Comparison of ENCODE assay signal across 16 mouse cellular contexts in genomic region chr11:86652578-86652979, GRCm38 (mm10). TPM values are rescaled to one million over a fixed set of nuclear protein-coding genes. Genes with fewer than 3 reads are reported as not detected.
A peak's percentile ranks its signal among the peaks of the same experiment; 100 is the strongest.
DNase-seq lines count a peak whose midpoint lies in the region; ATAC-seq and TF ChIP-seq lines count a peak whose summit lies in the region.
"Had no signal": no experiment of that assay in that cellular context is flagged by ENCODE, and none has a peak within 500 bp of the region (broad histone marks: within the 10 kb centered on the region; RNA-seq: fewer than 3 reads in every experiment).

No protein-coding gene starts in this region.

- no peaks in the 10 kb centered on the region for H3K9me3 ChIP-seq in lung, postnatal 0 days (ENCODE audit: low read length)
- H3K9me3 ChIP-seq: embryonic facial prominence, embryonic 10.5 days; forebrain, embryonic 13.5 days; stomach, embryonic 15.5 days had no signal

- H3K9ac ChIP-seq in lung, postnatal 0 days (replicated peaks; ENCODE audit: low read depth), result no peak overlapping the region
- H3K9ac ChIP-seq: forebrain, embryonic 13.5 days; stomach, embryonic 15.5 days had no signal

- no peaks in the 10 kb centered on the region for H3K4me1 ChIP-seq in lung, postnatal 0 days (ENCODE audit: insufficient read depth, low read depth, low read length)
- H3K4me1 ChIP-seq in lung, adult 2 months (ENCODE audit: control insufficient read depth, insufficient read depth, low read length), result peaks cover 2% of the 10 kb centered on the region
- H3K4me1 ChIP-seq: embryonic facial prominence, embryonic 10.5 days; stomach, embryonic 15.5 days had no signal

- no peak for TF ChIP-seq CTCF in lung, postnatal 0 days (IDR thresholded peaks at IDR 0.05)
- no peak for TF ChIP-seq CTCF in lung, adult 2 months (IDR thresholded peaks at IDR 0.05; ENCODE audit: insufficient read depth, low read length)

- H3K27ac ChIP-seq in lung, postnatal 0 days (ENCODE audit: low read length), result no peak overlapping the region
- H3K27ac ChIP-seq: embryonic facial prominence, embryonic 10.5 days; forebrain, embryonic 13.5 days; kidney, postnatal 0 days; stomach, embryonic 15.5 days had no signal

- H3K27me3 ChIP-seq in lung, postnatal 0 days (replicated peaks; ENCODE audit: insufficient read depth, low read length), result no peaks in the 10 kb centered on the region
- H3K27me3 ChIP-seq: forebrain, embryonic 13.5 days; stomach, embryonic 15.5 days had no signal

- peak; percentile 39 for ATAC-seq in lung, postnatal 0 days
- peak; percentile 27 to 32; a peak in 2 of 4 replicates for ATAC-seq in hematopoietic stem cell, adult 5-6 weeks (replicated peaks in 1 of 2; ENCODE audit: insufficient read depth in 1 of 2, low FRiP score in 2 of 2, low TSS enrichment in 1 of 2, low read depth in 1 of 2, poor library complexity in 2 of 2, severe bottlenecking in 2 of 2)
- no peak for ATAC-seq in cerebellum, adult (ENCODE audit: insufficient number of reproducible peaks, low FRiP score, low TSS enrichment)
- ATAC-seq: forebrain, embryonic 13.5 days; hindbrain, embryonic 16.5 days had no signal

- no peaks in the 10 kb centered on the region for H3K36me3 ChIP-seq in lung, postnatal 0 days (ENCODE audit: insufficient read depth, low read length)
- H3K36me3 ChIP-seq: stomach, embryonic 15.5 days had no signal

- H3K4me2 ChIP-seq in lung, postnatal 0 days (replicated peaks; ENCODE audit: low read depth, low read length), result no peak overlapping the region
- H3K4me2 ChIP-seq: forebrain, embryonic 13.5 days; stomach, embryonic 15.5 days had no signal

- no peak overlapping the region for H3K4me3 ChIP-seq in lung, postnatal 0 days (ENCODE audit: low read depth, low read length)
- no peak overlapping the region for H3K4me3 ChIP-seq in lung, adult 2 months (replicated peaks; ENCODE audit: extremely low read depth, low read depth, low read length)
- H3K4me3 ChIP-seq: embryonic facial prominence, embryonic 10.5 days; forebrain, embryonic 13.5 days; stomach, embryonic 15.5 days had no signal

- WGBS in lung, postnatal 0 days, result 70% methylated on average over 4 of the region's 4 CpGs
- WGBS in lung, adult 2 months, result 55% methylated on average over 4 of the region's 4 CpGs

- no peak for TF ChIP-seq EP300 in lung, postnatal 0 days (IDR thresholded peaks at IDR 0.05)

- peak; percentile 65 to 83 for DNase-seq in adrenal gland, adult (ENCODE audit: inconsistent age in 2 of 2, low spot score in 1 of 2)
- no peak for DNase-seq in adrenal gland, postnatal 25 days
- no peak for DNase-seq in lung, postnatal 0 days (ENCODE audit: low spot score)
- no peak for DNase-seq in lung, adult 2 months
- DNase-seq in right cerebral cortex, adult 2 months (ENCODE audit: low spot score in 2 of 2), result no peak
- DNase-seq in right cerebral cortex, postnatal 36 days (ENCODE audit: low spot score in 2 of 2), result no peak
- DNase-seq: cerebellum, adult 18-20 months; gastrocnemius, postnatal 25 days; lung, postnatal 4 days had no signal

- no peak for TF ChIP-seq POLR2A in lung, adult 2 months (IDR thresholded peaks at IDR 0.05; ENCODE audit: borderline replicate concordance, extremely low read depth, low read depth, low read length)

RNA-seq across cellular contexts. Expression of gene Vmp1, which starts 31.1 kb away (rescaled TPM):
- total RNA-seq in adrenal gland, postnatal 25 days (2021), result 105 and 162 TPM in 2 replicates
- 181 and 202 TPM in 2 replicates for polyA plus RNA-seq in lung, postnatal 0 days (2015; fragmentation: Nextera tagmentation; extraction: Ambion mirVana)
- 41.0 and 65.3 TPM in 2 replicates for polyA plus RNA-seq in lung, adult 2 months (2012; rRNA removed)
- total RNA-seq in hematopoietic stem cell, adult 5-6 weeks (2017), result 137 and 202 TPM in 2 replicates

RNA-seq across cellular contexts. Expression of gene Ptrh2, which starts 31.2 kb away (rescaled TPM):
- total RNA-seq in adrenal gland, postnatal 25 days (2021), result 18.2 and 18.8 TPM in 2 replicates
- 11.7 and 12.2 TPM in 2 replicates for polyA plus RNA-seq in lung, postnatal 0 days (2015; fragmentation: Nextera tagmentation; extraction: Ambion mirVana)
- 2.2 and 3.8 TPM in 2 replicates for polyA plus RNA-seq in lung, adult 2 months (2012; rRNA removed)
- total RNA-seq in hematopoietic stem cell, adult 5-6 weeks (2017), result 26.0 and 28.4 TPM in 2 replicates

Comparison
In these comparisons a context has a peak if more than half of its experiments do, and no peak if none do; other contexts are left out.
1. DNase-seq: peak in adrenal gland, adult (2 of 2); none in adrenal gland, postnatal 25 days (single experiment), lung, postnatal 0 days (single experiment), lung, adult 2 months (single experiment), right cerebral cortex, adult 2 months (0 of 2) and right cerebral cortex, postnatal 36 days (0 of 2).